Mouse (Mus musculus) spleen, adult 2 months (tissue): ENCODE measurements around the gene Pafah1b2. TPM values are rescaled to one million over a fixed set of nuclear protein-coding genes. Genes with fewer than 3 reads are reported as not detected.

ENCODE experiments used
- DNase-seq, 2 experiments: peaks; one replicate each; pipeline versions ENCODE4 v3.0.0 to v3.0.0-alpha.2; 2012 to 2021; ENCODE audit warnings: low spot score in 2 of 2, low read depth in 1 of 2
- H3K27ac ChIP-seq: fragments of 200-500 bp; 2 replicates; pipeline ENCODE4 v1.5.1; 2012; ENCODE audit warnings: low read length, inconsistent platforms; ENCODE audit not compliant: insufficient read depth
- H3K27me3 ChIP-seq: fragments of 200-500 bp; 2 replicates; pipeline ENCODE4 v1.6.1; 2012; ENCODE audit warnings: mild to moderate bottlenecking, moderate library complexity, low read length, inconsistent platforms; ENCODE audit not compliant: control insufficient read depth, insufficient read depth
- H3K36me3 ChIP-seq: fragments of 200-500 bp; 2 replicates; pipeline ENCODE4 v1.6.1; 2012; ENCODE audit warnings: mild to moderate bottlenecking, low read length, inconsistent platforms; ENCODE audit not compliant: control insufficient read depth, insufficient read depth
- H3K4me1 ChIP-seq: fragments of 200-500 bp; 2 replicates; pipeline ENCODE4 v1.6.1; 2011; ENCODE audit warnings: inconsistent platforms; ENCODE audit not compliant: control insufficient read depth, insufficient read depth, insufficient read length
- H3K4me3 ChIP-seq: fragments of 200-500 bp; 2 replicates; pipeline ENCODE4 v1.5.1; 2011; ENCODE audit warnings: mild to moderate bottlenecking, inconsistent platforms; ENCODE audit not compliant: insufficient read depth, insufficient read length; ENCODE audit errors: extremely low read depth
- CTCF ChIP-seq: fragments of 200-500 bp; IDR thresholded peaks from 2 replicates; pipeline ENCODE4 v1.5.1; 2011; ENCODE audit warnings: mild to moderate bottlenecking, inconsistent platforms; ENCODE audit not compliant: insufficient read depth, insufficient read length, insufficient replicate concordance; ENCODE audit errors: extremely low read depth
- POLR2A ChIP-seq: fragments of 200-500 bp; IDR thresholded peaks from 2 replicates; pipeline ENCODE4 v1.6.1; 2011; ENCODE audit warnings: low read depth, low read length, inconsistent platforms
- WGBS: fragments of 180-500 bp; shearing (Covaris S2); methylation state at CpG from one replicate; pipeline ENCODE4 v1.1.7; 2018; 5-methylcytosine and 5-hydroxymethylcytosine counted together
- polyA plus RNA-seq: library from polyadenylated mRNA; depleted of rRNA; stranded (reverse); fragments of >200 nt; gene quantifications from 2 replicates; pipeline ENCODE4 v1.2.3, GENCODE M21; 2012

Gene Pafah1b2
- polyA plus RNA-seq, 1 experiment, result 12.1 TPM

GRCm38 (mm10) chr9:46015081-46015551 lies 2.6 kb upstream of the Pafah1b2 start:
- Histone ChIP-seq H3K4me1 (peaks cover 2% of the 10 kb centered on the region; the same call in 1 of the 2 replicates), H3K36me3 (no peaks in the 10 kb centered on the region), H3K27me3 (no peaks in the 10 kb centered on the region), H3K27ac (no peak overlapping the region), H3K4me3 (no peak overlapping the region)
- WGBS, result 47% methylated on average over 8 of the region's 8 CpGs
- DNase-seq, result no peak
- no peak for TF ChIP-seq CTCF
- no peak for TF ChIP-seq POLR2A

DNA sequence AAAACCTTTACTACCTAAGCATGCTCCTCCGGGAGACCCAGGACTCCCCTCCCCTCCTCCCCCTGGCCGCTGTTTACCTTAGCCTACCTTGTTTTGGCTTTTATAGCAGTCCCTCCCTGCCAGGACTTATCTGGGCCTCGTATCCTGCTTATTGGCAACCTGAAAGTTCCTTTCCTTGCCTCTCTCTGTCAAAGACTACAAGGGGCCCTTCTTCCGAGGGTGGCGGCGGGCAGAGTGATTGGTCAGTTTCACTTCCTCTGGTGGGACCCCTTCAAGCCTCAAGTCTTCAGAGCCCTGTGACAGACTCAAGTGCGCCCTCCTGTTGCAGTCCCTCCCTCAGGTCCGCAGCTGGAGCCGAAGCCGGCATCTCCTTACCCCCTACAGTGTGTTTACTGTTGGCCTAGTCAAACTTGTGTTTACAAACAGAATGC lies 1.8 kb upstream of the Pafah1b2 start:
- TF ChIP-seq CTCF (peak; percentile 18; the same call in 1 of the 2 replicates), POLR2A (no peak)
- Histone ChIP-seq H3K27me3 (no peaks in the 10 kb centered on the region), H3K4me1 (peaks cover 5% of the 10 kb centered on the region; the same call in 1 of the 2 replicates), H3K36me3 (no peaks in the 10 kb centered on the region), H3K27ac (peak overlapping the region; percentile 82), H3K4me3 (peak overlapping the region; percentile 61)
- DNase-seq, result peak; percentile 69 to 79
- WGBS, result 3% methylated on average over 10 of the region's 10 CpGs

DNA sequence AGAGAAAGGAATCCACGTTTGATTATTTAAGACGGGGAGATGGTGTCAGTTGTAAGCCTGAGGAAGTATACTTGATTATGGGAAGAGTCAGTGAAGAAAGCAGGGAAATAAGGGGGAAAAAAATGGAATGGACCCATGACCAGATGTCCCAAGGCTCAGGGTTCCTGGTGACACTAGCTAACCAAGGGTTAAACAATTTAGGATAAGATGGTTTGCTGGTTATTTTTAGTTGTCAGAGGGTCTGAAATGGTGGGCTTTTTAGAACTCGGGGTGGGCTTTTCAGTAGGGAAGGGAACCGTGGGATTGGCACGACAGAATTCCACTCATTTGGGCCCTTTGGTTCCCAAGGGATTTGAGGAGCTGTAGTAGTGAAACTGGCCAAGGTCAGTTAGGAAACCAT lies 1.1 kb upstream of the Pafah1b2 start:
- no peaks in the 10 kb centered on the region for H3K36me3 ChIP-seq
- H3K4me3 ChIP-seq, result peak overlapping the region; percentile 93
- no peaks in the 10 kb centered on the region for H3K27me3 ChIP-seq
- no peak for DNase-seq
- H3K27ac ChIP-seq, result peak overlapping the region; percentile 73
- 1% methylated on average over 5 of the region's 5 CpGs for WGBS
- no peak for TF ChIP-seq POLR2A
- TF ChIP-seq CTCF, result no peak
- peaks cover 9% of the 10 kb centered on the region; the same call in 1 of the 2 replicates for H3K4me1 ChIP-seq

DNA sequence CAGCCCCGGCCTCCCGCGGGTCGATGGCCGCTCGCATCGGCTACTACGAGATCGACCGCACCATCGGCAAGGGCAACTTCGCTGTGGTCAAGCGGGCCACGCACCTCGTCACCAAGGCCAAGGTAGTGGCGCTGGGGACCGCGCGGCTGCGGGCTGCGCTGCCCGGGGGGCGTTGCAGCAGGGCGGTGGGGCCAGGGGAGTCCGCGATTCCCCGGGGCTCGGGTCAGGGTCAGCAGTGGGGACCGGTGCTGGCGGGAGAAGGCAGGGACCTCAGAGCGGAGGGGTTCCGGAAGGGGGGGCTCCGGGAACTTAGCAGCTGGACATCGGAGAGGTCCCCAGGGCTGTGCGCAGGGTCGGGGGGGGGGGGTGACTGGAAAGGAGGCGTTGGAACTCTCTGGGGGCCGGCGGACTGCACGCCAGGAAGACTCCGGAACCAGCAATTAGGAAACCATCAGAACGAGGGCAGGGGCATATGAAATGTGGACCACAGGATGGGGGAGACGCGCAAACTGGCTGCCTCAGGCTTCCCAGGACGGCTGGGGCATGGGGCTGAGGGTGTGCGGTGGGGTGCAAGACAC lies 608 bp upstream of the Pafah1b2 start:
- no peaks in the 10 kb centered on the region for H3K27me3 ChIP-seq
- TF ChIP-seq POLR2A, result no peak
- no peak for TF ChIP-seq CTCF
- H3K4me1 ChIP-seq, result peaks cover 9% of the 10 kb centered on the region; the same call in 1 of the 2 replicates
- DNase-seq, result peak in 1 of 2 experiments; percentile 38
- no peaks in the 10 kb centered on the region for H3K36me3 ChIP-seq
- peak overlapping the region; percentile 73 for H3K27ac ChIP-seq
- under 1% methylated on average over 44 of the region's 46 CpGs for WGBS
- peak overlapping the region; percentile 93 for H3K4me3 ChIP-seq

- WGBS, result 58% methylated on average over 3 of the region's 3 CpGs
Observed at GRCm38 (mm10) chr9:46011094-46011970, 1.2 kb downstream of the Pafah1b2 start.

GRCm38 (mm10) chr9:46009669-46009983 lies 2.9 kb downstream of the Pafah1b2 start:
- Histone ChIP-seq H3K27me3 (no peaks in the 10 kb centered on the region), H3K36me3 (no peaks in the 10 kb centered on the region), H3K27ac (no peak overlapping the region), H3K4me1 (peaks cover 9% of the 10 kb centered on the region; the same call in 1 of the 2 replicates), H3K4me3 (no peak overlapping the region)
- TF ChIP-seq POLR2A, result no peak
- no peak for TF ChIP-seq CTCF
- DNase-seq, result peak; percentile 36 to 44
- 11% methylated on average over 1 of the region's 1 CpGs for WGBS

More at GRCm38 (mm10) chr9:46011094-46011970, 1.2 kb downstream of the Pafah1b2 start:
- DNase-seq, result no peak
- Histone ChIP-seq H3K4me3 (no peak overlapping the region), H3K36me3 (no peaks in the 10 kb centered on the region), H3K27ac (no peak overlapping the region), H3K4me1 (peaks cover 9% of the 10 kb centered on the region; the same call in 1 of the 2 replicates), H3K27me3 (no peaks in the 10 kb centered on the region)
- TF ChIP-seq CTCF (no peak), POLR2A (no peak)
